Mouse (Mus musculus): ENCODE data around the gene Slc6a21.

- TF ChIP-seq POLR2A (IDR thresholded peaks at IDR 0.05; ENCODE audit: extremely low read depth, insufficient read depth, low read length) (no peak), CTCF (IDR thresholded peaks at IDR 0.05; ENCODE audit: low read depth, low read length) (no peak)
Measured at GRCm38 (mm10) chr7:45308551-45309240, 31.4 kb downstream of the Slc6a21 start.
